Mouse (Mus musculus) CH12.LX (cell line): Measurements from ENCODE around the gene Tnik.

Source experiments
- CHD2 ChIP-seq: IDR thresholded peaks from 2 replicates; pipeline ENCODE4 v1.6.1; 2011; ENCODE audit warnings: low read length, improper control_type of control experiment
- CTCF ChIP-seq, 2 experiments: IDR thresholded peaks in 1 of 2; conservative IDR thresholded peaks in 1 of 2; 2 replicates each; pipeline ENCODE4 v1.5.1; 2011 to 2012; ENCODE audit warnings: low read depth in 2 of 2, low read length in 2 of 2, improper control_type of control experiment in 1 of 2, inconsistent platforms in 1 of 2, mild to moderate bottlenecking in 1 of 2, moderate library complexity in 1 of 2
- ETS1 ChIP-seq: conservative IDR thresholded peaks from 2 replicates; pipeline ENCODE4 v1.6.1; 2012; ENCODE audit warnings: low read depth, mild to moderate bottlenecking, inconsistent platforms, low read length, improper control_type of control experiment, moderate library complexity
- MAFK ChIP-seq: IDR thresholded peaks from 2 replicates; pipeline ENCODE4 v1.6.1; 2011; ENCODE audit warnings: low read length, improper control_type of control experiment; ENCODE audit not compliant: insufficient replicate concordance
- MAX ChIP-seq: IDR thresholded peaks from 2 replicates; pipeline ENCODE4 v1.6.1; 2011; ENCODE audit warnings: low read length, improper control_type of control experiment
- POLR2A ChIP-seq: IDR thresholded peaks from 2 replicates; pipeline ENCODE4 v1.6.1; 2011; ENCODE audit warnings: low read depth, mild to moderate bottlenecking, improper control_type of control experiment, low read length
- POLR2AphosphoS2 ChIP-seq: IDR thresholded peaks from 2 replicates; pipeline ENCODE4 v1.6.1; 2011; ENCODE audit warnings: low read depth, low read length, improper control_type of control experiment
- USF1 ChIP-seq: IDR thresholded peaks from 2 replicates; pipeline ENCODE4 v1.6.1; 2014; ENCODE audit warnings: low read depth, mild to moderate bottlenecking, inconsistent platforms, low read length, improper control_type of control experiment

GRCm38 (mm10) chr3:28599476-28599875 lies 336.5 kb downstream of the Tnik start:
- TF ChIP-seq ETS1 (no peak), CTCF (conservative IDR thresholded peaks at IDR 0.05 in 1 of 2, IDR thresholded peaks at IDR 0.05 in 1 of 2; ENCODE audit: low read depth in 2 of 2, low read length in 2 of 2) (no peak), POLR2AphosphoS2 (no peak), USF1 (no peak), MAX (no peak), POLR2A (no peak), CHD2 (no peak), MAFK (no peak)
